12 mouse cellular contexts compared by ENCODE assay signal in genomic region chr13:56071586-56072267, GRCm38 (mm10).
DNase-seq lines count a peak whose midpoint lies in the region; ATAC-seq and TF ChIP-seq lines count a peak whose summit lies in the region.
"Had no signal": no experiment of that assay in that cellular context is flagged by ENCODE, and none has a peak within 500 bp of the region (broad histone marks: within the 10 kb centered on the region; RNA-seq: fewer than 3 reads in every experiment).

No protein-coding gene starts in this region.

- H3K9me3 ChIP-seq in hindbrain, embryonic 14.5 days (ENCODE audit: control insufficient read depth, low read length): no peaks in the 10 kb centered on the region
- H3K9me3 ChIP-seq in hindbrain, embryonic 10.5 days: no peaks in the 10 kb centered on the region
- no peaks in the 10 kb centered on the region for H3K9me3 ChIP-seq in forebrain, postnatal 0 days (ENCODE audit: low read length)
- H3K9me3 ChIP-seq: kidney, embryonic 15.5 days had no signal

- no peaks in the 10 kb centered on the region for H3K27me3 ChIP-seq in hindbrain, embryonic 14.5 days (ENCODE audit: control insufficient read depth, insufficient read depth, low read length)
- H3K27me3 ChIP-seq in hindbrain, embryonic 10.5 days (ENCODE audit: insufficient read depth, poor library complexity, severe bottlenecking): no peaks in the 10 kb centered on the region
- no peaks in the 10 kb centered on the region for H3K27me3 ChIP-seq in forebrain, postnatal 0 days (ENCODE audit: insufficient read depth, low read length)
- H3K27me3 ChIP-seq: kidney, embryonic 15.5 days had no signal

- no peak for ATAC-seq in hindbrain, embryonic 14.5 days (ENCODE audit: low FRiP score)
- ATAC-seq in forebrain, postnatal 0 days: peak; percentile 56; the same call in 1 of the 2 replicates
- no peak for ATAC-seq in erythroid progenitor cell, adult 5-6 weeks (replicated peaks; ENCODE audit: low FRiP score, poor library complexity, severe bottlenecking)

- no peak for TF ChIP-seq CTCF in forebrain, postnatal 0 days (IDR thresholded peaks at IDR 0.05; ENCODE audit: low read depth)

- H3K27ac ChIP-seq in hindbrain, embryonic 14.5 days: peak overlapping the region; percentile 51
- no peak overlapping the region for H3K27ac ChIP-seq in hindbrain, embryonic 10.5 days
- no peak overlapping the region for H3K27ac ChIP-seq in forebrain, postnatal 0 days (ENCODE audit: low read depth, low read length)
- H3K27ac ChIP-seq: kidney, embryonic 15.5 days; liver, embryonic 14.5 days had no signal

- H3K4me1 ChIP-seq in hindbrain, embryonic 14.5 days (replicated peaks; ENCODE audit: control insufficient read depth, insufficient read depth, low read length): peaks cover 7% of the 10 kb centered on the region; the same call in 1 of the 2 replicates
- peaks cover 29% of the 10 kb centered on the region for H3K4me1 ChIP-seq in hindbrain, embryonic 10.5 days (replicated peaks)
- H3K4me1 ChIP-seq in forebrain, postnatal 0 days (ENCODE audit: insufficient read depth): no peaks in the 10 kb centered on the region

- no peak overlapping the region for H3K4me2 ChIP-seq in hindbrain, embryonic 14.5 days (replicated peaks)
- H3K4me2 ChIP-seq in forebrain, postnatal 0 days (ENCODE audit: low read depth): no peak overlapping the region
- H3K4me2 ChIP-seq: kidney, embryonic 15.5 days had no signal

- 65% methylated on average over 16 of the region's 16 CpGs for WGBS in hindbrain, embryonic 14.5 days
- WGBS in hindbrain, embryonic 10.5 days: 90% methylated on average over 16 of the region's 16 CpGs
- 53% methylated on average over 16 of the region's 16 CpGs for WGBS in forebrain, postnatal 0 days

- peak; percentile 76 for DNase-seq in hindbrain, embryonic 14.5 days (ENCODE audit: low spot score)
- DNase-seq in hindbrain, embryonic 10.5 days (ENCODE audit: low spot score): no peak
- DNase-seq in Muller cell, postnatal 12 days (ENCODE audit: inconsistent ontology term): peak; percentile 66
- DNase-seq in cerebellum, adult 9-10 months: peak; percentile 70
- peak; percentile 87 for DNase-seq in forebrain, postnatal 0 days
- no peak for DNase-seq in c-Kit-positive CD71-positive TER-119-positive erythroid progenitor cells, embryonic 14.5 days (ENCODE audit: low spot score)
- no peak for DNase-seq in gastrocnemius, postnatal 14 days
- DNase-seq: right cerebral cortex, postnatal 14 days; thymus, adult 18-20 months had no signal

- H3K36me3 ChIP-seq in hindbrain, embryonic 14.5 days (replicated peaks; ENCODE audit: control insufficient read depth, insufficient read depth): peaks cover 42% of the 10 kb centered on the region
- peaks cover 68% of the 10 kb centered on the region for H3K36me3 ChIP-seq in hindbrain, embryonic 10.5 days
- peaks cover 30% of the 10 kb centered on the region for H3K36me3 ChIP-seq in forebrain, postnatal 0 days (ENCODE audit: insufficient read depth)

- no peak overlapping the region for H3K4me3 ChIP-seq in hindbrain, embryonic 14.5 days (replicated peaks; ENCODE audit: low read length)
- H3K4me3 ChIP-seq in hindbrain, embryonic 10.5 days: no peak overlapping the region
- no peak overlapping the region for H3K4me3 ChIP-seq in forebrain, postnatal 0 days (ENCODE audit: low read depth, low read length)
- H3K4me3 ChIP-seq: kidney, embryonic 15.5 days had no signal

- H3K9ac ChIP-seq in hindbrain, embryonic 14.5 days: 0 out of 2 replicates have a peak overlapping the region, but pooled peaks have one; percentile 34
- no peak overlapping the region for H3K9ac ChIP-seq in forebrain, postnatal 0 days
- H3K9ac ChIP-seq: kidney, embryonic 15.5 days; liver, embryonic 14.5 days had no signal

- intact Hi-C loops in gastrocnemius, postnatal 14 days (cut with DNase I; ENCODE audit: low total_unique reads): no loop called here

Comparison
In these comparisons a context has a peak if more than half of its experiments do, and no peak if none do; other contexts are left out.
1. DNase-seq: peak in hindbrain, embryonic 14.5 days (single experiment), Muller cell, postnatal 12 days (single experiment), cerebellum, adult 9-10 months (single experiment) and forebrain, postnatal 0 days (single experiment); none in hindbrain, embryonic 10.5 days (single experiment), c-Kit-positive CD71-positive TER-119-positive erythroid progenitor cells, embryonic 14.5 days (single experiment) and gastrocnemius, postnatal 14 days (single experiment).